Mouse (Mus musculus) lung, postnatal 36 days (tissue): ENCODE measurements around the gene Cela2a.

Experiments
- DNase-seq: peaks from one replicate; pipeline ENCODE4 v3.0.0; 2022; ENCODE audit warnings: mixed read lengths

Cela2a gene

DNA sequence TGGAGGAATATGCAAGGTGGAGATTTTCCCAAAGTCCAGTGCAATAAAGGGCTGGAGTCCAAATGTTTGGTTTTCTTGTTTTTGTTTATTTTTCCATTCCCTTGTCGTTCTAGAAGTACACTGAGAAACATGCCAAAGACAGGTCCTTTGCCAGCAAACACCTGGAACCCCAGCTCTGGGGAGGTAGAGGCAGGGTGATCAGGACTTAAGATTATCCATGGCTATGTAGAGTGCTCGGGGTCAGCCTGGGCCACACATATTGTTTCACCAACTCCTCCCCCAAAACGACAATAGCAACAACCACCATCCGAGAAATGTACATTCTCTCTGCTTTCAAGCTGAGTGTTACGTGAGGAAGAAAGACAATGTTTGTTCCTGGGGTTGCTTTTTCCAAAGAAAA lies at the start of gene Cela2a:
Gene Cela2a (minus strand): TSS at position 101 of the 400 bp plus-strand sequence.
- DNase-seq = no peak

DNA sequence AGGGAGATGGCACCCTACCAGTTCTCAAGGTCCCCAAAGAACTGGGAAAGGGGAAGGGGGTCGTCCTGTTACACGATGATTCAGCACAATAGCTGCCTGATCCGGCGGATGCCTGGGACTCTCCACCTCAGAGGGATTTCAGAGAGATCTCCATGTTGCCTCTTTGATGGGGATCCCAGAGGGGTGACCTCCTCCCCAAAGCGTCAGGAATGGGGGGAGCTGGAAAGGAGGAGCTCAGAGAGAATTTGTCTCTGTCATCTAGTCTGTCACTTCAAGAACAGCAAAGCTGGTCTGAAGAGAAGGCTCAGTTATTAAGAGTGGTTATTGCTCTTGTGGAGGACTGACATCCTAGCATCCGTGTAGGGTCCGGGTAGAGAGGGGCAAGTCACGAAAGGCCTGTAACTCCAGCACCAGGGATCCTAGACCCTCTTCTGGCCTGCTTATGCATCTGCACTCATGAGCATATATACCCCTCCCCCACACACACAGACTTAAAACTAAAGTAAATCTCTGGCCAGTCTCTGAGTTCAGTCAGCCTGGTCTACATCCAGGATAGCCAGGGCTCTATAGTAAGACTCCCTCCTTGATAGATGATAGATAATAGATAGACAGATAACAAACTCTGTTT lies 49.6 kb upstream of the Cela2a start:
- no peak for DNase-seq

DNA sequence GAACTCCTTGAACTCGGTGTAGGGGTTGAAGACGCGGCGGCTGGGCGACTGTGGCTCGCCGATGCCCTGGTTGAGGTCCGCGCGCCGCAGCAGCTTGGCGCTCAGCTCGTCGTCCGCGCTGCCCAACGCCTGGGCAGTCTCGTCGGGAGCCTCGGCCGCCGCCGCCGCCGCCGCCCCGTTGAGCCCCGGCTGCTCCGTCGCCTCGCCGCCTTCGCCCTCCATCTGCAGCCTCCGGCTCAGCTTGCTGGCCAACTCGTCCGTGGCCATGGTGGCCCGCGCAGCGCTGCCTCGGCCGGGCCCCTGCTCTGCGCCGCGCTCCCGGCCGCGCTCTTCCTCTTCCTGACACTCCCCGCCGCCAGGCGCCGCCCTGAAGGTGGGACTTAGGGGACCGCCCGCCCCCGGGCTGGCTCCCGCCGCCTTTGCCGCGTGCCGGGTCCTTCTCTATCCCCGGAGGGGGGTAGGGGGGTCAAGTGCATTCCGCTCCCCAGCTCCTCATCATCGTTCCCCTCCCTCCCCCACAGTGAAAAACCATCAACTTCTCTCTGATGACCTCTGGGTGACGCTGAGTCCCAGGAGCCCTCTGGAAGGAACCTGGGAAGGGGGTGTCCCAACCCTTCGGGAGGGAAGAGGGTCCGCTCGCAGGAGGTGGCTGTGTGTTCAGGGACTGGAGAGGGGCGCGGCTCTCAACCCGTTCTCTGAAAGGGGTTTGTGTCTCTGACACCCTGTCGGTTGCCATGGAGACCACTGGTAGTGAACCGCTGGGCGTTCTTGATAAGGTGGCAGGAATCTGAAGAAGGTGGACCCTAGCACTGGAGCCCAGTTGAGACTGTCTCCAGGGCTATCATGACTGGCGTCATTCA lies 48.9 kb upstream of the Cela2a start, which contains the start of gene Efhd2:
Gene Efhd2 (minus strand): TSS at position 320 of the 860 bp plus-strand sequence.
- DNase-seq = peak; percentile 87

- no peak for DNase-seq
These were observed 48.2 kb upstream of the Cela2a start for GRCm38 (mm10) chr4:141874111-141874600.

DNA sequence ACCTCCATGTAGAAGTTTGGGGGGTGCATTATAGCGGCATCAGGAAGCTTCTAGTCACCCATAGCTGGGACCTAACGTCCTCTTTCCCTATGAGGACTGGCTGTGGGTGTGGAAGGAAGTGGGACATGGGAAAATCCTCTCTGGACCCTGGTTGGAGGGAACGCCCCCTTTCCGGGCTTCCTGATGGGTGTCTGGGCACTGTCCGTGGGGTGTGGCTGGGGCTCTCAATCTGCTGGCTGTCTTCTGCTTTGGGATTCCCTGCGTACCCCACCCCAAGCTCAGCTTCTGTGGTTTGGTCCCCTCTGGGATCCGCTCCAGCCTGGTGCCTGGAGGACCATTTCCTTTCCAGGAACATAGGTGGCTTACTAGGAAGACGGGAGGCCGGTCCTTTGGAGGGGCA lies 47.0 kb upstream of the Cela2a start:
- DNase-seq = peak; percentile 54

DNA sequence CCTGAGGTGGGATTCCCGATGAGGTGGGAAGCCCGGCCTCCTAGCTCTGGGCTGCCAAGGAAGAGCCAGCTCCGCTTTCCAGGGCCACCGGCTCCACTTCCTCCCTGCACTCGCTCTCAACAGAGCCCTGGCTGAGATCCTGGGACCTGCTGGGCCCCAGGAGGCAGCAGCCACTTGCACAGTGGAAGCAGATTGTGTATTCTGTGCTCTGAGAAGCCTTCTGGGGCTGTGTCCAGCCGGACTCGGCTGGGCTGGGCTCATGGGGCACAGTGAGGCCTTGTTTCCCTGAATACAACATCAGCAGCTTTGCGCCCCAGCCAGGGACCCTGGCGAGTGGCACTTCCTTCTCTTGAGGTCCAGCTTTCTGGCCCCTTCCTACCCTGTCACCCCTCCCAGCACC lies 45.9 kb upstream of the Cela2a start:
- no peak for DNase-seq

GRCm38 (mm10) chr4:141871333-141871725 lies 45.4 kb upstream of the Cela2a start:
- DNase-seq = no peak

DNA sequence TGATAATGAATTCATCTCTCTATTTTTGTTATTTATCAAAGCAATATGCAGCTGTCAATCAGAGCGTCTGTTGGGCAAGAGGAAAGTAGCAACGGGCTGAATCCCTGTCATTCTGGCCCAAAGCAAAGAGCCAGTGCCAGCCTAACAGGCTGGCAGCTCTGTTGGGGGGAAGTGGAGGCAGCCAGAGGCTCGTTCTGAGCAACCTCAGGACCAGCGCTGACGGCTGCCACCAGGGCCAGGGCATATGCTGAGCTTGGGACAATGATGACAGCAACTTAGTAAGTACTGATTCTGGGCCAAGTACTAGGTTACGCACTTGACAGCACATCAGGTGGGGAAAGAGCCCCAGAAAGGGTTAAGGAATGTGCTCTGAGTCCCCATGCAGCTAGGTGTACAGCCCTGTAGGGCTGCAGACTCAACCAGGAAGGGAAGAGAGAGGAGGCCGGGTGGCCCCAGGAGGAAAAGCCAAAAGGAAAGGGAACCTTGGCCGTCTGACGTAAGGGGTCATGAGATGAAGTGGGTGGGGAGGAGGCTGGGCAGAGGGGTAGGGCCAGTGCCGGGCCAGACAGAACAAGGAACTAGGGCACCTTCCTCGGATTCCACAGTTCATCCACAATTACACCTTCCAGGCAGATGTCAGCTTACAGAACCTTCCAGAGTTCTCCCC lies 44.8 kb upstream of the Cela2a start:
- DNase-seq = peak; percentile 82

DNA sequence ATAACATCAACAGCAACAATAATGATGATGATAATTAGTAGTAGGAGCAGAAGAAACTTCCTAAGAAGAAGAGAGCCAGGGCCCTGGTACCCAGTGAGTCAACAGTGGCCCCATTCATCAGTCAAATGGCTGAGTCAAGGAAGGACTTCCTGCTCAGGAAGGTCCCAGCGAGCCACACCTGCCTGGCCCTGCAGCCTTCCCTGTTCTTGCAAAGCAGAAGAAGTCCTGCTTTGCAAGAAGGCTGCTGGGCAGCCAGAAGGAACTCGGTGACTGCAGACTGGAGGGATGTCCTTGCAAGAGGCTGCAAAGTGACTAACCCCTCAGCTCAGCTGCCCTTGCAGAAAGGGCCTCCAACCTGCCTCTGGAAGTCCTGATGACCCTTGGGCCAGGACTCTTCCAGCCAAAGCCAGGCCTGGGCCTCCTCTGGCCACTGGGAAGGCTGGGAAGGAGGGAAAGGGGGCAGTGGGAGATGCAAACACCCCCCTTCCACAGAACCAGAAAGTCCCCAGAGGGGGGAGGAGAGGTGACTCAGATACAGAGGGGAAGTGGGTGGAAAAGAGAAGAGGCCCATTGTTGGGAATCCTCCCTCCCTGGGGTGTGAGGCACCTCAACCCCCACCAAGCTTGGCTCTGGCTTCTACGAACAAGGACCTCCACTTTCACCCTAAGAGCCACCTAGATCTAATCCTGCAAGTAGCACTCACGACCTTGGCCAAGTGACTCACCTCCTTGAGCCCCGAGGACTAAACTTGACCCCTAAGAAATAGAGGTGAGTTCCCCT lies 43.7 kb upstream of the Cela2a start:
- DNase-seq = peak; percentile 49

DNA sequence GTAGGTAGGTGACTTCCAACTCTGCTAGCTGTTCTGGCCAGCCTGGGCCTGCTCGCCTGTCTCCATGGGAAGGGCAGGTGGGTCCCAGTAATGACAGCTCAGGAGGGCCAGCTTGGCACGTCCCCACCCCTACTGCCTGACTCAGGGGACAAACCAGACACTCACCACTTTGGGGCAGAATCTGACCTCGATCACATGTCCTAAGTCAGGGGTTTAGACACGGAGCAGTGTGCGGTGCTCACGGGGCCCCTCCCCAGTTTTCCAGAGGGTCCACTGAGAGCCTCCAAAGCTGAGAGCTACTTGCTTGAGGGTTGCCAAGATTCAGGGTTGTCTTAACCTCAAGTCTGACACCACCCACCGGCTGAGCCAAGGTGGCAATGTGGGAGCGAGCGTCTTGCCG lies 42.1 kb upstream of the Cela2a start:
- no peak for DNase-seq

DNA sequence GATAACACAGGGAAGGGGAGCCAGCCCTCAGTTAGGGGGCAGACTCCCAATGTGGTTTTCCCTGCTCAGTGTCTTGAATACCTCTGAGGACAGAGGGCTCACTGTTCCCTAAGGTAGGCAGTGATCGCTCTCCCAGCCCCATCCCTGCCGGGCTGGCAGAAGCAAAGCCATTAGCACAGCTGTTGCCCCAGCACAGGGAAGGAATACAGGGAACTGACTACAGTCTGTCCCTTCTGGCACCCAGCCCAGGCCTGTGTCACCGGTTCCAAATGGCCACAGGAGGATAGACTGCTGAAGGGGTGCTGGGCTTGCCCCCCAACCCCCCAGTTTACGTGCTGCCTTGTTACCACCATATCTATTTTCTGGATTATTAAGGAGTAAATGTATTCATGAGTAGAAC lies 41.5 kb upstream of the Cela2a start:
- DNase-seq = peak; percentile 54

DNA sequence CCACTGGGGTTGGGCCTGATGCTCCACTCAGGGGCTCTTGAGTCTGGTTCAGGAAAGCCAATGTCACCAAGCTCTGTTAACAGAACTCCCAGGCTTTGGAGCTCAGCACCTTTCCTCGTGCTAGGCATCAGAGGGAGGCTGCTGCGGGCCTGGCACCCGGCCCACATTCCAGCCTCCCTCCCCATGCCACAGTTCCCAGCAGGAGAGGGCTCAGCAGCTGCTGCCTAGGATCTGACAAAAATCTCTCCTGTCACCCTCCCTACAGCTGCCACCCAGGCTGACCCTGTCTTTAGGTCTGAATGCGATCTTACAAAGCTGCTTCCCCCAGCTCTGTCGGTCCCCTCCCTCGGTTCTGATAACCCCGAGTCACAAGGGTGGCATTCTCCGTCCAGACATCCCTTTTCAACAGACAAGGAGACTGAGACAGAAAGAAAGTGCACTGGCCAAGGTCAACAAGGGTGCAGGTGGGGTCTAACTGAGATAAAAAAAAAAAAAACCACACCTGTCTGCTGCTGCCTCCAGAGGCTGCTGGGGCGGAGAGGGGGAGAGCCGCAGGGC lies 41.1 kb upstream of the Cela2a start:
- DNase-seq = peak; percentile 42

GRCm38 (mm10) chr4:141865600-141865999 lies 39.6 kb upstream of the Cela2a start:
- DNase-seq = no peak

- DNase-seq = peak; percentile 35
These were observed 39.0 kb upstream of the Cela2a start for GRCm38 (mm10) chr4:141865006-141865405.

DNA sequence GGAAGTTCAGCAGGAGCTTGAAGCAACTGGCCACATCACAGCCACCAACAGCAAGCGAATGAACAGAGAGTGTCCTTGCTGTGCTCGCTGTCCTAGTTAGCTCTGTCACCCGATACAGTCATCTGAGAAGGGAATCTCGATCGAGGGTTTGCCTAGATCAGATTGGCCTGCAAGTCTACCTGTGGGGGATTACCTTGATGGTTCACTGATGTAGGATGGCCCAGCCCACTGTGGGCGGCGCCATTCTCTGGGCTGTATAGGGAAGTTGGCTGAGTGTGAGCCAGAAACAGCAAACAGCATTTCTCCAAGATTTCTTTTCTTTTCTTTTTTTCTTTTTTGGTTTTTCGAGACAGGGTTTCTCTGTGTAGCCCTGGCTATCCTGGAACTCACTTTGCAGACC lies 38.5 kb upstream of the Cela2a start:
- DNase-seq = no peak

GRCm38 (mm10) chr4:141863726-141864280 lies 37.8 kb upstream of the Cela2a start:
- DNase-seq = no peak

DNA sequence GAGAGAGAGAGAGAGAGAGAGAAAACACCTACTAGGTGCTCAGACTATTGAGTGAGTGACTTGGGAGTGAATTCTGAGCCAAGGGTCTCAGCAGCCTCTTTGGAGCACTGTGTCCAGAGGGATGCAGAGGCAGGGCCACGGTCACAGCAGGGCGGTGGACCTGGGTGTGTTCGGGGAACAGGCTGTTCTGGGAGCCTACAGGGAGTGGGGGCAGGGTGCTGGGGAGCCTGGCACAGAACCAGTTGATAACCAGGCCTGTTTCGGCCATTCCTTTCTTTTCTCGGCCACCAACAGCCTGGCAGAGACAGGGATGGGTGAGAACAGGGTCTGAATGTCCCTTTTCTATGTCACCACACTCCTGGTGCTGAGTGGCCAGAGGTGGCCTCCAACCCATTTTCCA lies 36.9 kb upstream of the Cela2a start:
- DNase-seq = peak; percentile 42

GRCm38 (mm10) chr4:141861591-141862295 lies 35.8 kb upstream of the Cela2a start:
- peak; percentile 75 for DNase-seq

- DNase-seq = no peak
These were observed 34.4 kb upstream of the Cela2a start for GRCm38 (mm10) chr4:141860246-141860841.

DNA sequence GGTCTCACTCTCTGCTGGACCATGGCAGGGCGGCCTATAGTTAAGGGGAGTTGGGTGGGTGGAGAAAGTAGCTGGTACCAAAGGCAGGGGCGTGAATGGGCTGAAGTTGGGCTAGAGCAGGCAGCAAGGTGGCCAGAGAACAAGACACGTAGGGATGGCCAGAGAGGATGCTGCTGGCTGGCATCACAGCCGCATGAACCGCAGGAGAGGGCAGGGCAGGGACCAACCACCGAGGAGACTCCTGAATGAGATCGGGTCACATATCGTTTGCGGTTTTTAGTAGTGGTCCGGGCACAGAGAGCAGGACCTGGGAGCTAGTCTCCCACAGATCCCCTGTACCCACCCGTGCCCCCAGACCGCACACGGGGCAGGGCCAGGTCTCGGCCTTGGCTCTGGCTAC lies 33.4 kb upstream of the Cela2a start:
- DNase-seq = no peak

DNA sequence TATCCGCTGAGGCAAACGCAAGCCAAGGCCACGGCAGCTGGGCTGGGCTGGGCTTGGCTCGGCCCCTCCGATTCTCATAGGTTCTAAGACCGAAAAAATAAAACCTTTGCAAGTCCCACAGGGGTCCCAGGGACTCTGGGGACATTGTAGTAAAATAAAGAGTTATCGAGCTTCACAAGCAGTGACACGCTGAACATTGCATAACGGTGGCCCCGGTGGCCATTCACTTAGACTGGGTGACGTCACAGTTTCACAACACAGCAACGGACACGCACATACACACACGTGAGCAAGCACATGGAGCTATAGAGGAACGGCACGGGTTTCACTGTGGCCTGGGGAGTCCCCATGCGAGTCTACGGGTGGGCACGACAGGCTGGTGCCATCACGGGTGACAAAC lies 32.5 kb upstream of the Cela2a start:
- peak; percentile 63 for DNase-seq
